In the genomic region with DNA sequence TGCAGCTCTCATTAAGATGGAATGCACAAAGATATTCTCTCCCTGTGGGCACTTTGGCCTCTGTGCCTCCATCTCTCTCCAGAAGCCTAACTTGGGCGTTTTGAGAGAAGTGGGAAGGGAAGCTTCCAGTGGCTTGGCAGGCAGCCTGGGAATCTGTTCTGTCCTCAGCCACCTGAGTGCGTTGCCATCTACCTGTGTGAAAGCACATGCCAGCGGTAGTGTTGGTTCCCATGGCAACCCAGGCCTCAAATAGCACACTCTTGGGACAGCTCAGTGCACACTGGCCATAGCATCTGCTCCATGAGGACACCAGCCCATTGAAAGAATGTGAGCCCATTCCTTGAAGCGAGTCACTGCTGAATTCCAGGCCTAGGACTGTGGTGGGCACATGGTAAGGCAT, we compare ENCODE assay signal across 12 mouse cellular contexts.
A peak's percentile ranks its signal among the peaks of the same experiment; 100 is the strongest.
DNase-seq lines count a peak whose midpoint lies in the region; ATAC-seq lines count a peak whose summit lies in the region.
"Had no signal": no experiment of that assay in that cellular context is flagged by ENCODE, and none has a peak within 500 bp of the region (broad histone marks: within the 10 kb centered on the region; RNA-seq: fewer than 3 reads in every experiment).

No protein-coding gene starts in this region.

- H3K4me2 ChIP-seq in embryonic facial prominence, embryonic 13.5 days: no peak overlapping the region
- no peak overlapping the region for H3K4me2 ChIP-seq in midbrain, embryonic 16.5 days (ENCODE audit: low read length)
- no peak overlapping the region for H3K4me2 ChIP-seq in midbrain, embryonic 13.5 days (replicated peaks)
- H3K4me2 ChIP-seq in kidney, embryonic 16.5 days (replicated peaks; ENCODE audit: low read depth, low read length): no peak overlapping the region
- no peak overlapping the region for H3K4me2 ChIP-seq in forebrain, embryonic 15.5 days (replicated peaks)

- H3K9me3 ChIP-seq in embryonic facial prominence, embryonic 13.5 days: no peaks in the 10 kb centered on the region
- H3K9me3 ChIP-seq in embryonic facial prominence, embryonic 10.5 days: no peaks in the 10 kb centered on the region
- no peaks in the 10 kb centered on the region for H3K9me3 ChIP-seq in midbrain, embryonic 16.5 days (replicated peaks; ENCODE audit: control insufficient read depth, low read length, poor library complexity, severe bottlenecking)
- H3K9me3 ChIP-seq in midbrain, embryonic 13.5 days: no peaks in the 10 kb centered on the region
- no peaks in the 10 kb centered on the region for H3K9me3 ChIP-seq in kidney, embryonic 16.5 days (ENCODE audit: low read length)
- no peaks in the 10 kb centered on the region for H3K9me3 ChIP-seq in forebrain, embryonic 15.5 days
- H3K9me3 ChIP-seq: G1E had no signal

- no peaks in the 10 kb centered on the region for H3K27me3 ChIP-seq in embryonic facial prominence, embryonic 13.5 days
- no peaks in the 10 kb centered on the region for H3K27me3 ChIP-seq in embryonic facial prominence, embryonic 10.5 days (replicated peaks; ENCODE audit: low read depth, poor library complexity, severe bottlenecking)
- no peaks in the 10 kb centered on the region for H3K27me3 ChIP-seq in midbrain, embryonic 16.5 days (ENCODE audit: control insufficient read depth, insufficient read depth, low read depth, low read length)
- H3K27me3 ChIP-seq in midbrain, embryonic 13.5 days: no peaks in the 10 kb centered on the region
- H3K27me3 ChIP-seq in kidney, embryonic 16.5 days (ENCODE audit: insufficient read depth, low read length): no peaks in the 10 kb centered on the region
- no peaks in the 10 kb centered on the region for H3K27me3 ChIP-seq in forebrain, embryonic 15.5 days

- DNase-seq in embryonic facial prominence, embryonic 10.5 days (ENCODE audit: low spot score): no peak
- DNase-seq in lung, postnatal 25 days (ENCODE audit: low spot score): peak; percentile 37
- no peak for DNase-seq in heart, postnatal 36 days
- DNase-seq: adrenal gland, adult 2 months had no signal

- intact Hi-C loops in heart, postnatal 36 days (cut with DNase I): no loop called here

- 61% methylated on average over 4 of the region's 4 CpGs for WGBS in embryonic facial prominence, embryonic 13.5 days
- WGBS in embryonic facial prominence, embryonic 10.5 days: 72% methylated on average over 4 of the region's 4 CpGs
- WGBS in midbrain, embryonic 16.5 days: 71% methylated on average over 4 of the region's 4 CpGs
- WGBS in midbrain, embryonic 13.5 days: 71% methylated on average over 4 of the region's 4 CpGs
- 71% methylated on average over 4 of the region's 4 CpGs for WGBS in kidney, embryonic 16.5 days
- WGBS in forebrain, embryonic 15.5 days: 66% methylated on average over 4 of the region's 4 CpGs

- ATAC-seq in embryonic facial prominence, embryonic 13.5 days (ENCODE audit: insufficient number of reproducible peaks, insufficient read depth, low FRiP score, low TSS enrichment, low read depth): no peak
- peak; percentile 58; the same call in 1 of the 2 replicates for ATAC-seq in midbrain, embryonic 16.5 days
- no peak for ATAC-seq in midbrain, embryonic 13.5 days
- peak; percentile 69; the same call in 1 of the 2 replicates for ATAC-seq in kidney, embryonic 16.5 days (ENCODE audit: low FRiP score, low TSS enrichment)
- no peak for ATAC-seq in forebrain, embryonic 15.5 days (replicated peaks)
- ATAC-seq: forebrain, embryonic 14.5 days had no signal

- no peaks in the 10 kb centered on the region for H3K36me3 ChIP-seq in embryonic facial prominence, embryonic 13.5 days
- no peaks in the 10 kb centered on the region for H3K36me3 ChIP-seq in embryonic facial prominence, embryonic 10.5 days (replicated peaks)
- H3K36me3 ChIP-seq in midbrain, embryonic 16.5 days (ENCODE audit: control insufficient read depth, insufficient read depth, low read length): no peaks in the 10 kb centered on the region
- no peaks in the 10 kb centered on the region for H3K36me3 ChIP-seq in midbrain, embryonic 13.5 days
- H3K36me3 ChIP-seq in kidney, embryonic 16.5 days (ENCODE audit: insufficient read depth, low read length): no peaks in the 10 kb centered on the region
- H3K36me3 ChIP-seq in forebrain, embryonic 15.5 days: no peaks in the 10 kb centered on the region

- H3K9ac ChIP-seq in embryonic facial prominence, embryonic 13.5 days: no peak overlapping the region
- H3K9ac ChIP-seq in midbrain, embryonic 16.5 days (ENCODE audit: low read depth, low read length): no peak overlapping the region
- no peak overlapping the region for H3K9ac ChIP-seq in midbrain, embryonic 13.5 days (replicated peaks)
- no peak overlapping the region for H3K9ac ChIP-seq in kidney, embryonic 16.5 days (replicated peaks; ENCODE audit: low read length)
- no peak overlapping the region for H3K9ac ChIP-seq in forebrain, embryonic 15.5 days (replicated peaks)
- H3K9ac ChIP-seq: liver, embryonic 14.5 days had no signal

- H3K4me1 ChIP-seq in embryonic facial prominence, embryonic 13.5 days: peaks cover 8% of the 10 kb centered on the region
- peaks cover 7% of the 10 kb centered on the region; the same call in 1 of the 2 replicates for H3K4me1 ChIP-seq in embryonic facial prominence, embryonic 10.5 days
- peaks cover 5% of the 10 kb centered on the region; the same call in 1 of the 2 replicates for H3K4me1 ChIP-seq in midbrain, embryonic 16.5 days (ENCODE audit: control insufficient read depth, insufficient read depth, low read length)
- no peaks in the 10 kb centered on the region for H3K4me1 ChIP-seq in midbrain, embryonic 13.5 days (replicated peaks)
- H3K4me1 ChIP-seq in kidney, embryonic 16.5 days (ENCODE audit: insufficient read depth, low read length): peaks cover 19% of the 10 kb centered on the region; the same call in 1 of the 2 replicates
- H3K4me1 ChIP-seq in forebrain, embryonic 15.5 days: no peaks in the 10 kb centered on the region

- no peak overlapping the region for H3K4me3 ChIP-seq in embryonic facial prominence, embryonic 13.5 days
- H3K4me3 ChIP-seq in embryonic facial prominence, embryonic 10.5 days: no peak overlapping the region
- H3K4me3 ChIP-seq in midbrain, embryonic 16.5 days (ENCODE audit: low read depth, low read length): no peak overlapping the region
- no peak overlapping the region for H3K4me3 ChIP-seq in midbrain, embryonic 13.5 days (replicated peaks)
- H3K4me3 ChIP-seq in kidney, embryonic 16.5 days (ENCODE audit: low read length): no peak overlapping the region
- H3K4me3 ChIP-seq in forebrain, embryonic 15.5 days: no peak overlapping the region

- peak overlapping the region; percentile 11; the same call in 1 of the 2 replicates for H3K27ac ChIP-seq in embryonic facial prominence, embryonic 13.5 days
- no peak overlapping the region; the same call in 1 of the 2 replicates for H3K27ac ChIP-seq in embryonic facial prominence, embryonic 10.5 days (replicated peaks)
- no peak overlapping the region; the same call in 1 of the 2 replicates for H3K27ac ChIP-seq in midbrain, embryonic 16.5 days (ENCODE audit: low read length)
- H3K27ac ChIP-seq in midbrain, embryonic 13.5 days: no peak overlapping the region
- H3K27ac ChIP-seq in kidney, embryonic 16.5 days (ENCODE audit: low read length): peak overlapping the region; percentile 50; the same call in 1 of the 2 replicates
- no peak overlapping the region for H3K27ac ChIP-seq in forebrain, embryonic 15.5 days (replicated peaks)
- H3K27ac ChIP-seq: liver, embryonic 14.5 days had no signal

Comparison
In these comparisons a context has a peak if more than half of its experiments do, and no peak if none do; other contexts are left out.
1. ATAC-seq: peak in midbrain, embryonic 16.5 days (single experiment) and kidney, embryonic 16.5 days (single experiment); none in embryonic facial prominence, embryonic 13.5 days (single experiment), midbrain, embryonic 13.5 days (single experiment) and forebrain, embryonic 15.5 days (single experiment).
2. H3K27ac ChIP-seq: peak in embryonic facial prominence, embryonic 13.5 days (single experiment) and kidney, embryonic 16.5 days (single experiment); none in embryonic facial prominence, embryonic 10.5 days (single experiment), midbrain, embryonic 16.5 days (single experiment), midbrain, embryonic 13.5 days (single experiment) and forebrain, embryonic 15.5 days (single experiment).